Mouse (Mus musculus) kidney, adult 2 months (tissue): ENCODE results near the gene Mgat3. TPM values are rescaled to one million over a fixed set of nuclear protein-coding genes. Genes with fewer than 3 reads are reported as not detected.

Source experiments
- DNase-seq: peaks from one replicate; pipeline ENCODE4 v3.0.0; 2021
- H3K27ac ChIP-seq: fragments of 200-500 bp; 2 replicates; pipeline ENCODE4 v1.5.1; 2012; ENCODE audit warnings: low read depth, low read length, control low read depth, inconsistent platforms; ENCODE audit not compliant: insufficient read depth
- H3K27me3 ChIP-seq: fragments of 200-500 bp; replicated peaks from 2 replicates; pipeline ENCODE4 v1.6.1; 2012; ENCODE audit warnings: mild to moderate bottlenecking, moderate library complexity, low read length, inconsistent platforms; ENCODE audit not compliant: control insufficient read depth, insufficient read depth
- H3K36me3 ChIP-seq: fragments of 200-500 bp; 2 replicates; pipeline ENCODE4 v1.6.1; 2012; ENCODE audit warnings: mild to moderate bottlenecking, moderate library complexity, low read length, inconsistent platforms; ENCODE audit not compliant: control insufficient read depth, insufficient read depth
- H3K4me1 ChIP-seq: fragments of 200-500 bp; 2 replicates; pipeline ENCODE4 v1.6.1; 2011; ENCODE audit warnings: low read length; ENCODE audit not compliant: control insufficient read depth, insufficient read depth
- H3K4me3 ChIP-seq: fragments of 200-500 bp; 2 replicates; pipeline ENCODE4 v1.5.1; 2011; ENCODE audit warnings: mild to moderate bottlenecking, low read depth, low read length, control low read depth; ENCODE audit not compliant: insufficient read depth
- CTCF ChIP-seq: fragments of 200-500 bp; conservative IDR thresholded peaks from 2 replicates; pipeline ENCODE4 v1.5.1; 2011; ENCODE audit warnings: low read depth, mild to moderate bottlenecking, control low read depth, low read length, moderate library complexity, mixed read lengths; ENCODE audit not compliant: insufficient read depth, insufficient read length
- POLR2A ChIP-seq: fragments of 200-500 bp; IDR thresholded peaks from one replicate; pipeline ENCODE4 v1.6.1; 2011; ENCODE audit warnings: low read depth, low read length, control low read depth
- WGBS: fragments of 180-500 bp; shearing (Covaris S2); methylation state at CpG from one replicate; pipeline ENCODE4 v1.1.7; 2018; 5-methylcytosine and 5-hydroxymethylcytosine counted together
- polyA plus RNA-seq: library from polyadenylated mRNA; depleted of rRNA; stranded (reverse); fragments of >200 nt; gene quantifications from 2 replicates; pipeline ENCODE4 v1.2.3, GENCODE M21; 2012

Mgat3 gene
- polyA plus RNA-seq, 1 experiment = 70.5 TPM

DNA sequence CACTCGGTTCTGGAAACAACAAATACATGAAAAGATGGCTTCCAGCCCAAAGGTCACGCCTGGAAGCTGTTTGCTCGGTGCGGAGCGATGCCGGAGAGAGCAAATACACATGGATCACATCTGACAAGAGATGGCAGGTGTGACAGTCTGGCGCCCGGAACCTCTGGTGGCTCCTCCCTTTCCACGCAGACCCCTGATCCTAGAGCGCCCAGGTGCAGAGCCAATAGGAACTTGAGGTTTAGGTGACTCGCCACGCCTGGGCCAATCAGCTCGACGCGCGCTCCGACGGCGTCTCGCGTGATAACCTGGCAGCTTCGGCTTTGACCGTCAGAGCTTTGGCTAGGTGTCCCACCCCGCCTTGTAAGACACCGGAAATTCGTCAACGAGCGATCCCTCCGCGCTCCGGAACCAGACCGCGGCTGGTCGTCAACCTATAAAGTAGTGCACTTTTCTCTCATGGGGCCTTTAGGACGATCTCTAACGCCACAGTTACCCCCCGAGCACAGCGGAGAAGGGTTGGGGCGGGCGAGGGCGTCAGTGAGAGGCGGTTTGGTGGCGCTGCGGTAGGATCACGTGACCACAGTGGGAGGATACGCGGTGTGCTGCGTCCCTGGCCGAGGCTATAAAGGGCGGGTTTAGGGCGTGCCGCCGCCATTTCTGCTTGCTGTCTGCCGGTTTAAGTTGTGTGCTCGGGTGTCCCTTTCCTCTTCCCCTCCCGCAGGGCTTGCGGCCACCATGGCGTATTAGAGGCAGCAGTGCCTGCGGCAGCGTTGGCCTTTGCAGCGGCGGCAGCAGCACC lies 81.5 kb downstream of the Mgat3 start, which contains the start of gene Atf4:
Gene Atf4, plus strand, starts transcription at position 338 of the 799 bp plus-strand sequence.
- peak within 1 kb of the TSS; percentile 93 for H3K4me3 ChIP-seq
- peak; percentile 100 for TF ChIP-seq POLR2A
- no peak for TF ChIP-seq CTCF
- H3K36me3 ChIP-seq = peaks cover 17% of the 10 kb centered on the region
- no peaks in the 10 kb centered on the region for H3K27me3 ChIP-seq
- H3K27ac ChIP-seq = peak within 1 kb of the TSS; percentile 99
- DNase-seq = peak; percentile 100
- under 1% methylated on average over 62 of the region's 62 CpGs for WGBS
- peaks cover 14% of the 10 kb centered on the region; the same call in 1 of the 2 replicates for H3K4me1 ChIP-seq

DNA sequence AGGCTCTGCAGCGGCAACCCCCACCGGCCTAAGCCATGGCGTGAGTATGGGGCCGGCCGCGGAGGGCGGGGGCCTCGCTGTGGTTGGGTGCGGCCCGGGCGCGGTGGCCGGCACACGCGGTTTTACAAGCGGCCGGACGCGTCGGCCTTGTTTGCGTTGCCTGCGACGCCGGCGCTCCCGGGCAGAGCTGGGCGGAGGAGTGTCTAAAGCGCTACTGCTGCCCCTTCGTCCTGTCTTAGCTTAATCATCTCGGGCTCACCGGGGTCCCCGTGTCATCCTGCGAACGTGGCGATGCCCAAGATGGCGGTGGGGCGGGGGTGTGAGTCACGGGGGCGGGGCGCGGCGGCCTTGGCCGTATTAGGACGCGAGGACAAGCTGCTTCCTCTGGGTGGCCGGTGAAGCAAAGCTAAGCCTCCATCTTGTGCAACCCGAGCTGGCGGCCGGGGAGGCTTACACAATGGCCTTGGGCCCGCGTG lies 82.2 kb downstream of the Mgat3 start:
- no peak for TF ChIP-seq POLR2A
- no peak for TF ChIP-seq CTCF
- Histone ChIP-seq H3K36me3 (peaks cover 17% of the 10 kb centered on the region), H3K4me3 (peak overlapping the region; percentile 93), H3K27me3 (no peaks in the 10 kb centered on the region), H3K4me1 (peaks cover 14% of the 10 kb centered on the region; the same call in 1 of the 2 replicates), H3K27ac (peak overlapping the region; percentile 99)
- peak; percentile 86 for DNase-seq
- 1% methylated on average over 51 of the region's 51 CpGs for WGBS

DNA sequence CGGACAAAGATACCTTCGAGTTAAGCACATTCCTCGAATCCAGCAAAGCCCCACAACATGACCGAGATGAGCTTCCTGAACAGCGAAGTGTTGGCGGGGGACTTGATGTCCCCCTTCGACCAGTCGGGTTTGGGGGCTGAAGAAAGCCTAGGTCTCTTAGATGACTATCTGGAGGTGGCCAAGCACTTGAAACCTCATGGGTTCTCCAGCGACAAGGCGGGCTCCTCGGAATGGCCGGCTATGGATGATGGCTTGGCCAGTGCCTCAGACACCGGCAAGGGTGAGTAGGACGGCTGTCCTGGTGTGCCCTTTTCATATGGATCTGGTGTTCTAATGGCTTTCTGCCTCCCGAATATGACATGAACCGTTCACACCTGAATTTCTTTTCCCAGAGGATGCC lies 82.7 kb downstream of the Mgat3 start:
- Histone ChIP-seq H3K4me3 (peak overlapping the region; percentile 93), H3K27me3 (no peaks in the 10 kb centered on the region), H3K36me3 (peaks cover 17% of the 10 kb centered on the region), H3K4me1 (peaks cover 14% of the 10 kb centered on the region; the same call in 1 of the 2 replicates), H3K27ac (peak overlapping the region; percentile 81)
- DNase-seq = no peak
- 3% methylated on average over 16 of the region's 16 CpGs for WGBS
- TF ChIP-seq POLR2A = no peak
- TF ChIP-seq CTCF = no peak

DNA sequence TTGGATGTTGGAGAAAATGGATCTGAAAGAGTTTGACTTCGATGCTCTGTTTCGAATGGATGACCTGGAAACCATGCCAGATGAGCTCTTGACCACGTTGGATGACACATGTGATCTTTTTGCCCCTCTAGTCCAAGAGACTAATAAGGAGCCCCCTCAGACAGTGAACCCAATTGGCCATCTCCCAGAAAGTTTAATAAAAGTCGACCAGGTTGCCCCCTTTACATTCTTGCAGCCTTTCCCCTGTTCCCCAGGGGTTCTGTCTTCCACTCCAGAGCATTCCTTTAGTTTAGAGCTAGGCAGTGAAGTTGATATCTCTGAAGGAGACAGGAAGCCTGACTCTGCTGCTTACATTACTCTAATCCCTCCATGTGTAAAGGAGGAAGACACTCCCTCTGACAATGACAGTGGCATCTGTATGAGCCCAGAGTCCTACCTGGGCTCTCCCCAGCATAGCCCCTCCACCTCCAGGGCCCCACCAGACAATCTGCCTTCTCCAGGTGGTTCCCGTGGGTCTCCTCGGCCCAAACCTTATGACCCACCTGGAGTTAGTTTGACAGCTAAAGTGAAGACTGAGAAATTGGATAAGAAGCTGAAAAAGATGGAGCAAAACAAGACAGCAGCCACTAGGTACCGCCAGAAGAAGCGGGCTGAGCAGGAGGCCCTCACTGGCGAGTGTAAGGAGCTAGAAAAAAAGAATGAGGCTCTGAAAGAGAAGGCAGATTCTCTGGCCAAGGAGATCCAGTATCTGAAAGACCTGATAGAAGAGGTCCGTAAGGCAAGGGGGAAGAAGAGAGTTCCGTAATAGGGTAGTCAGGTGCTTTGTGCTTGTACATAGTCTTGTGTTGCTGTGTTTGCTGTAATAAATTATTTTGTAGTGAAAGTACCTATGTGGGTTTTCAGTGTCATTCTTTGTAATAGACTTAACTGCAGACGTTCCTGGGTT lies 83.4 kb downstream of the Mgat3 start:
- no peak for DNase-seq
- no peak for TF ChIP-seq CTCF
- peak; percentile 16 for TF ChIP-seq POLR2A
- H3K4me3 ChIP-seq = peak overlapping the region; percentile 93
- H3K4me1 ChIP-seq = peaks cover 14% of the 10 kb centered on the region; the same call in 1 of the 2 replicates
- no peaks in the 10 kb centered on the region for H3K27me3 ChIP-seq
- H3K27ac ChIP-seq = peak overlapping the region; percentile 81; the same call in 1 of the 2 replicates
- peaks cover 17% of the 10 kb centered on the region for H3K36me3 ChIP-seq
- WGBS = 34% methylated on average over 12 of the region's 12 CpGs

DNA sequence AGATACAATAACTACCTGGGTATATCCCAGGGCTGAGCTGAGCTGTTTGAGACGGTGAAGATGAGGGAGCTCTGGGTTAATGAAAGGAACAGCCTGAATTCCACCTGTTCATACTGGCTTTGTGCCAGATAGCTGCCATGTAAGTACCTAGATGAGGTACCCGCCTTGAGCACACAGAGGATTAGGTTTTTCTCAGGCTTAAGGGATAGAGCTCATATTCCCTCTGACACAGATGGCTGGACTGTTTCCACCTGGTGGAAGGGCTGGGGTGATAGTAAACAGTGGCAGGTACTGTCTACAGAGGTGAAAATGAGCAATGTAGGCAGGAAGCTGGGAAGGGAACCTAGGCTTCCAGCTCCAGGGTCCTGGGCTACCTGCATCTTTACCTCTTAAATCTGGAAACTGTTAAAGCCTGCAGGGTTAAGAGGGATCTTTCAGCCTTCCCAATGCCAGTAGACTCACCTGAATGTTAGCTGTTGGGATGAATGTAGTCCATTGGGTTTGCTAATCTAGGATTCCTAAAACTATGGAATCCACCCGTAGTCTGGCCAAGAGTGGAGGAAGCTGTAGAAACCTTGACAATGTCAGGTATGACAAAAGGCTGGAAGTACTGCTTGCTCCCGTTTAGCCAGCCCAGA lies 84.2 kb downstream of the Mgat3 start:
- Histone ChIP-seq H3K4me3 (no peak overlapping the region), H3K27me3 (no peaks in the 10 kb centered on the region), H3K4me1 (peaks cover 14% of the 10 kb centered on the region; the same call in 1 of the 2 replicates), H3K27ac (no peak overlapping the region), H3K36me3 (peaks cover 17% of the 10 kb centered on the region)
- no peak for TF ChIP-seq POLR2A
- no peak for TF ChIP-seq CTCF
- DNase-seq = peak; percentile 34
- WGBS = 24% methylated on average over 4 of the region's 4 CpGs
